Mouse (Mus musculus) intestine, embryonic 16.5 days (tissue): ENCODE data around the gene Lrrc40. TPM values are rescaled to one million over a fixed set of nuclear protein-coding genes. Genes with fewer than 3 reads are reported as not detected.

ENCODE experiments used
- polyA plus RNA-seq: library from polyadenylated mRNA; unstranded; fragments of >200 nt; fragmentation: Nextera tagmentation; extraction: Ambion mirVana; gene quantifications from 2 replicates; pipeline ENCODE4 v1.2.1, GENCODE M21; 2015

Lrrc40 gene
- polyA plus RNA-seq, 1 experiment from 2014 or later, result 46.3 TPM

Other genes starting within 250 kb of the Lrrc40 start
- gene Cth, start 111.6 kb upstream of the Lrrc40 start, polyA plus RNA-seq, result 70.8 and 74.7 TPM in 2 replicates
- 15.8 and 18.3 TPM in 2 replicates for gene Ankrd13c, start 89.4 kb upstream of the Lrrc40 start, polyA plus RNA-seq
- gene Srsf11, start within 50 bp of the Lrrc40 start, polyA plus RNA-seq, result 161 and 179 TPM in 2 replicates